Mouse (Mus musculus) forebrain, embryonic 13.5 days (tissue): ENCODE data around the gene Mroh2a. TPM values are rescaled to one million over a fixed set of nuclear protein-coding genes. Genes with fewer than 3 reads are reported as not detected.
"Not testable (repeated sequence)": the region's sequence is repeated elsewhere in the genome, so short reads cannot be mapped to it uniquely, and the experiment has no call there.

ENCODE experiments used
- ATAC-seq: fragments of 200-750 bp; cut with Nextera tagmentation; 2 replicates; pipeline ENCODE4 v1.8.0; 2017
- H3K27ac ChIP-seq: fragments of 300-500 bp; sonication (generic); 2 replicates; pipeline ENCODE4 v1.5.1; 2015; ENCODE audit warnings: inconsistent platforms, mild to moderate bottlenecking, moderate library complexity
- H3K27me3 ChIP-seq: fragments of 300-500 bp; sonication (generic); 2 replicates; pipeline ENCODE4 v1.6.1; 2015; ENCODE audit warnings: mild to moderate bottlenecking, inconsistent platforms
- H3K36me3 ChIP-seq: fragments of 300-500 bp; sonication (generic); 2 replicates; pipeline ENCODE4 v1.6.1; 2015; ENCODE audit warnings: mild to moderate bottlenecking, inconsistent platforms; ENCODE audit not compliant: poor library complexity, severe bottlenecking
- H3K4me1 ChIP-seq: fragments of 300-500 bp; sonication (generic); 2 replicates; pipeline ENCODE4 v1.6.1; 2015; ENCODE audit warnings: inconsistent platforms
- H3K4me2 ChIP-seq: fragments of 300-500 bp; sonication (generic); 2 replicates; pipeline ENCODE4 v1.6.1; 2015; ENCODE audit warnings: inconsistent platforms, mild to moderate bottlenecking, moderate library complexity
- H3K4me3 ChIP-seq: fragments of 300-500 bp; sonication (generic); 2 replicates; pipeline ENCODE4 v1.5.1; 2015; ENCODE audit warnings: mild to moderate bottlenecking, inconsistent platforms
- H3K9ac ChIP-seq: fragments of 300-500 bp; sonication (generic); 2 replicates; pipeline ENCODE4 v1.6.1; 2015; ENCODE audit warnings: mild to moderate bottlenecking, inconsistent platforms
- H3K9me3 ChIP-seq: fragments of 300-500 bp; sonication (generic); replicated peaks from 2 replicates; pipeline ENCODE4 v1.6.1; 2016; ENCODE audit warnings: inconsistent platforms
- WGBS: fragments of 180-500 bp; shearing (Covaris S2); methylation state at CpG from one replicate; pipeline ENCODE4 v1.1.7; 2015; 5-methylcytosine and 5-hydroxymethylcytosine counted together
- polyA plus RNA-seq: library from polyadenylated mRNA; unstranded; fragments of >200 nt; fragmentation: Nextera tagmentation; extraction: Ambion mirVana; gene quantifications from 2 replicates; pipeline ENCODE4 v1.2.1, GENCODE M21; 2015

The Mroh2a gene
- polyA plus RNA-seq, 1 experiment from 2014 or later, result 1.7 TPM

DNA sequence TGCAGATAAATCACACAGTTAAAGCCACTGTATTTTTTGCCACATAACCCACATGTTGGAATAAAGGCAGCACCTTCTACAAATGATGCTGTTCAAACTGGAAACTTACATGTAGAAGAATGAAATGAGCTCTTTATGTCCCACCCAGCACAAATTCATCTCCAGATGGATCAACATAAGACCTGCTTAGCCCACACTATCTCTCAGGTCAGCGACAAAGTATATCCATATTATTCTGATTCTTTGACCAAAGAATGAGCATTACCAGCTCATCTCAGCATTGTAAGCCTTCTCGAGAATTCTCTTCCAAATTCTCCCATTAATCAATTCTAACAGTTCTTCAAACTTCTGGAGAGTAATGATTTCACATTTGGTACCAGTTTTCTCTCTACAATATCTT, 4.6 kb upstream of the Mroh2a start:
- Histone ChIP-seq H3K36me3 (no peaks in the 10 kb centered on the region), H3K4me1 (no peaks in the 10 kb centered on the region), H3K27ac (no peak overlapping the region), H3K9me3 (peaks cover 29% of the 10 kb centered on the region), H3K27me3 (no peaks in the 10 kb centered on the region), H3K9ac (no peak overlapping the region), H3K4me2 (no peak overlapping the region), H3K4me3 (no peak overlapping the region)
- 52% methylated on average over 2 of the region's 2 CpGs for WGBS
- no peak for ATAC-seq

DNA sequence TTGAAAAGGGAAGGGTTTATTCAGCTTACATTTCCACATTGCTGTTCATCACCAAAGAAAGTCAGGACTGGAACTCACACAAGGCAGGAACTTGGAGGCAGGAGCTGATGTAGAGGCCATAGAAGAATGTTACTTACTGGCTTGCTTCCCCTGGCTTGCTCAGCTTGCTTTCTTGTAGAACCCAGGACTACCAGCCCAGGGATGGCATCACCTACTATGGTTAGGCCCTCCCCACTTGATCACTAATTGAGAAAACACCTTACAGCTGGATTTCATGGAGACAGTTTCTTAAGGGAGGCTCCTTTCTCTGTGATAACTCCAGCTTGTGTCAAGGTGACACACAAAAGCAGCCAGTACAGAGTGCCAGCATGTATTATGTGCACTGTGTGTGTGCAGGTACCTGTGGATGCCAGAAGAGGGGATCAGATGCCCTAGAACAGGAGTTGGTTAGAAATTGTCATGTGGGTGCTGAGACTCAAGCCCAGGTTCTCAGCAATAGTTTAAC, 3.7 kb upstream of the Mroh2a start:
- H3K4me3 ChIP-seq, H3K27me3 ChIP-seq, ATAC-seq, H3K9ac ChIP-seq, H3K4me2 ChIP-seq, H3K4me1 ChIP-seq, H3K36me3 ChIP-seq, H3K27ac ChIP-seq: not testable (repeated sequence)
- peaks cover 32% of the 10 kb centered on the region for H3K9me3 ChIP-seq

DNA sequence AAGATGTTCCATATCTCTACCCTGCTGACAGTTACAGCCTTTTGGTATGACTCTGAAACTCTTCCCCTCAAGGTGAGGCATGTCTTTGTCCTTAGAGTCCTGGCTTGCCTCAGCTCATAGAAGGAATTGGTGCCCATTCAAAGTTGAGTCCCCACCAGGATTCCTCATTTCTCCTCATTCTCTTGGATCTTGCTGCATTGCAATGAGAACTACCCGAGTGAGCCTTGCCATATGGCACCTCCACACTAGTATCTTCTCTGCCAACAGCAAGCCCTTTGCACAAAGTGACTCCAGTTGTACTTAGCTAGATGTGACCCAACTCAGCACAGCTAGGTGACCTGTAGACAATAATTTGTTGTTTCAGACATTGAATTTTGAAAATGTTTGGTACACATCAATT, 3.2 kb upstream of the Mroh2a start:
- no peaks in the 10 kb centered on the region for H3K27me3 ChIP-seq

DNA sequence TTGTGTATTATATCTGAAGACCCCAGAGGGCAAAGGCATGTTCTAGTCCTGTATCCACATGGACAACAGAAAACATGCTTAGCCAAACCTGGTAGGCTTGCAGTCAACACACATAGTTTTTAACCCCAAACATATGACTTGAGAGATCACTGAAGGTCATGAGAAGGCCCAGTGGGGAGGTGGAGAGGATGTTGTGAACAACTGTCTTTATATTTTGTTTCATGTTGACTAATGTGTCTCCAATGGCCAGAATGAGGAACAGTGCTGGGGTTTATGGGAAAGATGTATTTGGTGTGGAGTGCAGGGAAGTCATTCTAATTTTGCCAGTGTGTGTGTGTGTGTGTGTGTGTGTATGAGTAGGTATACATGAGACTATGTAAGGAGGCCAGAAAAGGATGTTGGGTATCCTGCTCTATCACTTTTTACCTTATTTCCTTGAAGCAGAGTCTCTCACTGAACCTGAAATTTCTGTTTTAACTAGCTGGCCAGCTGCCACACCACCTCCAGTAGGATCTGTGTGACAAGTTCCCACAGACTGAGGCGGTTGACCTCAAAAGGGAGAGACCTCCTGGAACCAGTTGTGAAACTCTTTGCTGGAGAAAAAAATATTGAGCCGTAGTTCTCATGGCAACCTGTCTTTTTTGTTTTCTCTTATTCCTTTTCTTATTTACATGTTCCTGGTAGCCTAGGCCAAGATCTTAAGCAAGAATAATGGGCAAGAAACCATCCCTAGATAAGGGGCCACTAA, 2.6 kb upstream of the Mroh2a start:
- Histone ChIP-seq H3K9ac (no peak overlapping the region), H3K27me3 (no peaks in the 10 kb centered on the region), H3K36me3 (no peaks in the 10 kb centered on the region), H3K9me3 (peaks cover 44% of the 10 kb centered on the region), H3K4me1 (no peaks in the 10 kb centered on the region), H3K4me2 (no peak overlapping the region), H3K4me3 (no peak overlapping the region), H3K27ac (no peak overlapping the region)
- 70% methylated on average over 2 of the region's 2 CpGs for WGBS
- ATAC-seq, result no peak

More for the DNA sequence above, 3.2 kb upstream of the Mroh2a start:
- H3K4me2 ChIP-seq, result no peak overlapping the region
- H3K9ac ChIP-seq, result no peak overlapping the region
- H3K4me3 ChIP-seq, result no peak overlapping the region
- H3K27ac ChIP-seq, result no peak overlapping the region
- no peaks in the 10 kb centered on the region for H3K4me1 ChIP-seq
- ATAC-seq, result no peak
- WGBS, result 50% methylated on average over 1 of the region's 1 CpGs
- H3K9me3 ChIP-seq, result peaks cover 38% of the 10 kb centered on the region
- no peaks in the 10 kb centered on the region for H3K36me3 ChIP-seq

DNA sequence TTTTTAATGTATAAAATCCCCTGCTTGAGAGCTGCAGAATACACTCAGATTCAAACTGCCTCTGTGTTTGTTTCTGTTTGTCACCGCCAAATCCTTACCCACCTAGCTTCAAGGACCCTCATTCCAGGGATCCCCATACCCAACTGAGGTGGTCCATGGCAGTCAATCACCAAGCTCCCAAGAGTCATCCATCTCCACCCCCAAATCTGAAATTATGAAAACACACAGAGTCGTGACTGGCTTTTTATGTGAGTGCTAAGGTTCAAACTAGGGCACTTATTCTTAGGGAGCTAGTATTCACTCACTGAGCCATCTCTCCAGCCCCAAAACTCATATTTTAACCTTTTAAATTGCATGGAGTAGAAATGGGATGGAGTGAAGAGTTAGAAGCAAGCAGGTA, 1.5 kb upstream of the Mroh2a start:
- 38% methylated on average over 2 of the region's 2 CpGs for WGBS
- not testable (repeated sequence) for H3K4me2 ChIP-seq, H3K36me3 ChIP-seq, H3K27ac ChIP-seq, H3K4me1 ChIP-seq, H3K4me3 ChIP-seq, H3K27me3 ChIP-seq, ATAC-seq, H3K9ac ChIP-seq
- peaks cover 55% of the 10 kb centered on the region for H3K9me3 ChIP-seq

DNA sequence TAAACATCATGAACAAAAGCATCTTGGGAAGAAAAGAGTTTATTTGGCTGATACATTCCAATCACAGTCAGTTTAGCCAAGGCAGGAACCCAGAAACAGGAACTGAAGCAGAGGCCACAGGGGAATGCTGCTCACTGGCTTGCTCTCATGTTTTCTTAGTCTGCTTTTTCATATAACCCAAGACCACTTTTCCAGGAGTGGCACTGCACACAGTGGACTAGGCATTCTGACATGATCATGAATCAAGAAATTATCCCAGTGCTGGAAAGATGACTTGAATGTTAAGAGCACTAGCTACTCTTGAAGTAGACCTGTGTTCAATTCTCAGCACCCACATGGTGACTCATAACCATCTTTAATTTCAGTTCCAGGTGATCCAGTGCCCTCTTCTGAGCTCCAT, 1.0 kb upstream of the Mroh2a start:
- no peak for ATAC-seq
- Histone ChIP-seq H3K27me3 (no peaks in the 10 kb centered on the region), H3K27ac (no peak overlapping the region), H3K4me1 (no peaks in the 10 kb centered on the region), H3K9ac (no peak overlapping the region), H3K4me2 (no peak overlapping the region), H3K4me3 (no peak overlapping the region), H3K9me3 (peaks cover 59% of the 10 kb centered on the region), H3K36me3 (no peaks in the 10 kb centered on the region)

DNA sequence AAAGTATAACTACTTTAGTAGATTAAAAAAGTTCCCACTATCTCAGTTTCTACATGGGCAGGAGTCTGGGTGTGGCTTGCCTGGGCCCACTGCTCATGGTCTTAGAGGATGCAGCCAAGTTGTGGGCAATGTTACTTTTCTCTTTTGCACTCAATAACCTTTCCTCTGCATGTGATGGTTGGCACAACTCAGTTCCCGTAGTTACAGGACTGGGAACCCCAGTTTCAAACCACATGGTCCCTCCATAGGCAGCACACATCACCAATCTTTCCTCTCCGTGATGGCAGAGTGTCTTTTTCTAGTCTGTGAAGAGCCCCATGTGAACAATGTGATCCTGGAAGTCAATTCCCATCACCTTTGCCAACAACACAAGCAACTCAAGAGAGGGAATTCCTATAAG, 696 bp downstream of the Mroh2a start:
- Histone ChIP-seq H3K27ac (no peak overlapping the region), H3K4me1 (no peaks in the 10 kb centered on the region), H3K4me2 (no peak overlapping the region), H3K9ac (no peak overlapping the region), H3K36me3 (no peaks in the 10 kb centered on the region), H3K27me3 (no peaks in the 10 kb centered on the region), H3K9me3 (peaks cover 73% of the 10 kb centered on the region), H3K4me3 (no peak overlapping the region)
- ATAC-seq, result no peak
- WGBS, result 55% methylated on average over 2 of the region's 2 CpGs

DNA sequence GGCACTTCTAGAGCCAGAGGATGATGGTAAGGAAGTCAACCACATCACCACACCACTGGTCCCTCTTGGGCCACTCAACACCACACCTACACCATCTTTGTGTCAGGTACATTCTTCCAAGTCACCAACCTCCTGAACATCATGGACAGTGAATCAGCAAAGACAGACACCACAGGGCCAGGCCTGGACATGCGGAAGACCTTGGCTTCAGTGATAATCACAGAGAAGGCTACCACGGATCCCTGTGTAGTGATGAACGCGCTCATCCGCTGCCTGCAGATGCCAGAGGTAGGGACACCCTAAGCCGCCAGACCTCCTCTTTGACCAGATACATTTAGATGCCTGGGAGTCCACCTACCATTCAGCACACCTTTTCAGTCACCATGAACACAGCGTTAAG, 1.3 kb downstream of the Mroh2a start:
- ATAC-seq, result no peak

DNA sequence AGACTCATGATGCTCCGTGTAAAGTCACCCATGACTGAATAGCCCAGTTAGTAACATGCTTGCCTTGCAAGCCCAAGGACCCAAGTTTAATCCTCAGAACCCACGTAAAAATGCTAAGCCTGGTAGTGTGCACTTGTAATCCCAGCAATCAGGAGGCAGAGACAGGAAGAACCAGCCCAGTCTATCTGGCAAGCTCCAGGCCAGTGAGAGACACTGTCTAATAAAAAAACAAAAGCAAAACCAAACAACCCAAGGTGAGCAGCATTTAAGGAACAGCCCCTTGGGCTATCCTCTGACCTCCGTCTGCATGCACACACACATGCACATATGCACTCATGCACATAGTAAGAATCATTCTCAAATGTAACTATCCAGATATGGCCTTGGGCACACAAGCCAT, 2.8 kb downstream of the Mroh2a start:
- Histone ChIP-seq H3K27ac (no peak overlapping the region), H3K36me3 (no peaks in the 10 kb centered on the region), H3K9me3 (peaks cover 94% of the 10 kb centered on the region), H3K9ac (no peak overlapping the region), H3K4me2 (no peak overlapping the region), H3K27me3 (no peaks in the 10 kb centered on the region), H3K4me1 (no peaks in the 10 kb centered on the region), H3K4me3 (no peak overlapping the region)
- ATAC-seq, result no peak
- 79% methylated on average over 3 of the region's 3 CpGs for WGBS

More for the DNA sequence above, 1.3 kb downstream of the Mroh2a start:
- no peak overlapping the region for H3K4me2 ChIP-seq
- H3K36me3 ChIP-seq, result no peaks in the 10 kb centered on the region
- no peaks in the 10 kb centered on the region for H3K4me1 ChIP-seq
- H3K4me3 ChIP-seq, result no peak overlapping the region
- H3K27me3 ChIP-seq, result no peaks in the 10 kb centered on the region
- H3K9me3 ChIP-seq, result peaks cover 79% of the 10 kb centered on the region
- H3K9ac ChIP-seq, result no peak overlapping the region
- no peak overlapping the region for H3K27ac ChIP-seq
- WGBS, result 72% methylated on average over 7 of the region's 7 CpGs

DNA sequence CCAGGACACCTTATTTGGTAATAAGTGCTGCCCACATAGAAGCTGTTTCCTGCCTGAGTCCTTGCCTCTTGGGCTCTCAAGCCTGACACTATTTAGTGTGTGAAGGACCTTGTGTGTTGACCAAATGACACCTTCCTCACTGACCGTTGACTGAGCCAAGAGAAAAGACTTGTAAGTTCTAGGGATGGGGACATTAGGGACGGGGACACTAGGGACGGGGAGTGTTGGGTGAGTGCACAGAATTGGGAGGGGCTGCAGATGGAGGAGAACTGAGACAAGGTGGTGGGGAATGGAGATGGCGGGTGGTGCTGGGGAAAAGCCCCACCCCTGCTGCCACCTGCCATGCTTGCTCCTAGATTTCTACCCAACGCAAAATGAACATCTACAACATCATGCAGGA, 3.2 kb downstream of the Mroh2a start:
- ATAC-seq, result no peak
- WGBS, result 85% methylated on average over 5 of the region's 5 CpGs

DNA sequence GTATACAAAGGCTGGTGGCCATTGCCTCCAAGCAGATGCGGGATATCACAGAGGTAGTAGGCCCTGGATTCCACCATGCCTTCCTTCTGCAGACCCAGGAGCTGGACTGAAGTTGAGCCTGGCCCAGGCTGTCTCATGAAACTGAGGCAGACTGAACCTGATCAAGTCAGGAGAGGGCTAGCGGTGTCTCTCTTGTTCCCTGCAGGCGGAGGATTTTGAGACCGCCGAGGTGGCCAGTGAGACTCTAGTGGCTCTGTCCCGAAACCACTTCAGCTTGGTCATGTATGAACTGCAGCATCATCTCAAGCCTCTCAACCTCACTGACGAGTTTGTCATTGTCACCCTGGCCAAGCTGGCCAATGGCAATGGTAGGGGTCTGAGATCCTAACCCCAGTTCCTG, 3.6 kb downstream of the Mroh2a start:
- no peaks in the 10 kb centered on the region for H3K36me3 ChIP-seq
- H3K27me3 ChIP-seq, result no peaks in the 10 kb centered on the region
- H3K9me3 ChIP-seq, result peaks cover 100% of the 10 kb centered on the region
- H3K4me2 ChIP-seq, result no peak overlapping the region
- no peak overlapping the region for H3K9ac ChIP-seq
- ATAC-seq, result no peak
- no peaks in the 10 kb centered on the region for H3K4me1 ChIP-seq
- no peak overlapping the region for H3K4me3 ChIP-seq
- no peak overlapping the region for H3K27ac ChIP-seq
- WGBS, result 72% methylated on average over 7 of the region's 7 CpGs

More for the DNA sequence above, 3.2 kb downstream of the Mroh2a start:
- Histone ChIP-seq H3K36me3 (no peaks in the 10 kb centered on the region), H3K9ac (no peak overlapping the region), H3K27me3 (no peaks in the 10 kb centered on the region), H3K9me3 (peaks cover 98% of the 10 kb centered on the region), H3K4me1 (no peaks in the 10 kb centered on the region), H3K27ac (no peak overlapping the region), H3K4me3 (no peak overlapping the region), H3K4me2 (no peak overlapping the region)

DNA sequence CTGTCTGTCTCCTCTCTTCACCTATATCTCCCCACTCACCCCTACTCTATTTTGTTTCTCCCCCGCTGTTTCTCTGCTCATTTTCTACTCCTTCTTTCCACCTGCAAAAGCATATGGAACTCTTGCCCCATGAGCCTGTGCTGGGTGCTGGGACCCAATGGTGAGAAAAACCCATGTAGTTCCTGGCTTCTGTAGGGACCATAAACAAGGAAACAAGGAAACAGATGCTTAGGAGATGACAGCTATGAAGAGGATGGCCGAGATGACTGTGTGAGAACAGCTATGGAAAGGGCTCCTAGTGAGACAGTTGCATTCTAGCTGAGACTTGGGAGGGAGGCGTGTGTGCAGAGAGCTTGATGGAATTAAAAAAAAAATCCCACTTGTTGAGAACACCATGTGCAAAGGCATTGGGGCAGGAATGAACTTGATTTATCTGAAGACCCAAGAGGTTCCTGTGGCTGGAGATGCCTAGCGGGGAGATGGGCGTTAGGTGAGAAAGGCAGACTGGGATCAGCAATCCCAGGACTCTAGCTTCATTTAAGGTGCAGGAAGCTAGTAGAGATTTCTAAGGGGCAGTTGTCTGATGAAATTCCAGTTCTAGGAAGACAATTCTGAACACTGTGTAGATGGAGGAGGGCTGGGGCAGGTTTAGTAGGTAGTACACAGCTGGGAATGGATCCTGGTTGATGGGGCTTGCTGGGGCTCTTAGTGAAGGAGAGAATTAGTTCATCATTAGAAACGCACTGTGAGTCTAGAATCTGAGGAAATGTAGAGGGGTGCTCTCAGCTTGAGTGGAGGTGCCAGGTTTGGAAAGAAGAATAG, 4.4 kb downstream of the Mroh2a start:
- 75% methylated on average over 6 of the region's 6 CpGs for WGBS
- Histone ChIP-seq H3K4me2 (no peak overlapping the region), H3K27ac (no peak overlapping the region), H3K9ac (no peak overlapping the region), H3K36me3 (no peaks in the 10 kb centered on the region), H3K4me1 (no peaks in the 10 kb centered on the region), H3K9me3 (peaks cover 100% of the 10 kb centered on the region), H3K4me3 (no peak overlapping the region), H3K27me3 (no peaks in the 10 kb centered on the region)
- no peak for ATAC-seq
